Mouse (Mus musculus): ENCODE results near the gene Efna4. TPM values are rescaled to one million over a fixed set of nuclear protein-coding genes. Genes with fewer than 3 reads are reported as not detected.

Efna4 gene
- polyA plus RNA-seq, 1 experiment: 13.3 TPM

DNA sequence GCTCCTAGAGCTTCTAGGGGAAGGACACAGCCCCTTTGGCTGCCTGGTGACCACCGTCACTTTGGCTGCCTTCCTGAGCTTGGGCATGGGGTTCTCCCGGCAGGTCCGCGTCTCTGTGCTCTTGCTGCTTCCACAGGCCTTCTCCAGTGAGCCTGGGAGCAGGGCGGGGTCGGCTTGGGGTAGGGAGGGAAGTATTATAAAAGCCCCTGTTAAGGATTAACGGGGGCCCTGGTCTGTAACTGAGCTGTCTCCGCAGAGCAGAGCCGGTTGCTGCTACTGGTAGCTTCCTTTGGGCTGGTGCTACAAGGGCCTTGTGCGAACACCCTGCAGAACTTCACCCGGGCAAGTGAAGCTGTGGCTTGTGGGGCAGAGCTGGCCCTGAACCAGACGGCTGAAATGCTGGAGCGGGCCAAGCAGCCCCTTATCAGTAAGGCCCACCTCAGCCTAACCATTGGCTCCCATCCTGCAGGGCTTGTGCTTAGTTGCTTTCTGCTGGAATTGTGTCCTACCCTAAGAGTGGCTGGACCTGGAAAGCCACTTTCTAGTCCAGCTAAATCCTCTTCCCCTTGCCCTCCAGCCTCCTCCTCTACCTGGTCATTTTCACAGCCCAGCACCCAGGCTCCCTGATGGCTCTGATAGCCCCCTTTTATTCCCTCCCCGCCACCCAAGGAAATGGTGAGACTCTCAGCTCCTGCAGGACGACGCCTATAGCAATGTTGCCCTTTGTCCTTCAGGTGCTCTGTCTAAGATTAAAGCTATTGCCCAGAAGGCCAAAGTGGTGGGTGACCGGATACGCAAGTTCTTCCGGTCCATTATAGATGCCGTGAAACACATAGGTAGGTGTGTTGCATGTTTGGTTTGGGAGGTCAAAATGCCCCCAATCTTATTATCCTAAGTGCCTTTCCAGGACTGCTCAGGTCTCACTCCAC lies 27.9 kb upstream of the Efna4 start:
- peaks cover 41% of the 10 kb centered on the region for H3K27me3 ChIP-seq (ENCODE audit: control insufficient read depth, insufficient read depth, insufficient read length)
- H3K79me3 ChIP-seq (ENCODE audit: low read depth): no peaks in the 10 kb centered on the region
- no peaks in the 10 kb centered on the region for H3K79me2 ChIP-seq (ENCODE audit: control insufficient read depth, insufficient read depth)
- H3ac ChIP-seq (ENCODE audit: control insufficient read depth, insufficient read length, low read depth): no peak overlapping the region
- no peak overlapping the region for H3K4me3 ChIP-seq (ENCODE audit: insufficient read depth, poor library complexity, severe bottlenecking)
- TF ChIP-seq CEBPB (IDR thresholded peaks at IDR 0.05; ENCODE audit: low read depth): no peak
- no peak for TF ChIP-seq MAX (IDR thresholded peaks at IDR 0.05)
- TF ChIP-seq MYOD1 (IDR thresholded peaks at IDR 0.05; ENCODE audit: control insufficient read depth, insufficient read length, low read depth): no peak
- no peak for TF ChIP-seq CTCF (IDR thresholded peaks at IDR 0.05; ENCODE audit: control insufficient read depth, insufficient read depth, insufficient read length)
- TF ChIP-seq FOSL1 (IDR thresholded peaks at IDR 0.05; ENCODE audit: insufficient read depth, low read length, poor library complexity, severe bottlenecking): no peak
- no peak for TF ChIP-seq MYOG (IDR thresholded peaks at IDR 0.05; ENCODE audit: control insufficient read depth, extremely low read depth, insufficient read length)
- no peak for TF ChIP-seq USF1 (IDR thresholded peaks at IDR 0.05; ENCODE audit: low read depth)
- H3K36me3 ChIP-seq (ENCODE audit: control insufficient read depth, insufficient read depth): no peaks in the 10 kb centered on the region

DNA sequence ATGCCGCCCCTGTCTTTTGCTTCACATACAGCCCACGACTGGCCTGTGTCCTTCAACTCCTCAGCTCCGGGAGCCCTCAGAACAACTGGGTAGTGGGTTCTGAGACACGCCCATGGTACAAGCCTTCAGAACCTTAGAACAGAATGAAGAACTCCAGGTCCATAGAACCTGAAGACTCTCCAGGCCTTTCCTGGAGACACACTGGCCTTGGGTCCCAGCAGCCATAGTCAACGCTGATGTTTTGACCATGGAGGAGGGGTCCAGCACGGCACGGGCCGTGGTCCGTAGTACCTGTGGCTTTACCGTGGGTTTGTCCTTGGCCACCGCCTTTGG lies 27.3 kb upstream of the Efna4 start, which contains the start of gene Dcst1:
Gene Dcst1, minus strand, starts transcription at position 101 of the 333 bp plus-strand sequence.
- no peak within 1 kb of the TSS for H3ac ChIP-seq (ENCODE audit: control insufficient read depth, insufficient read length, low read depth)
- H3K4me3 ChIP-seq (ENCODE audit: insufficient read depth, poor library complexity, severe bottlenecking): no peak within 1 kb of the TSS
- no peaks in the 10 kb centered on the region for H3K79me2 ChIP-seq (ENCODE audit: control insufficient read depth, insufficient read depth)
- no peaks in the 10 kb centered on the region for H3K36me3 ChIP-seq (ENCODE audit: control insufficient read depth, insufficient read depth)
- no peak for TF ChIP-seq MAX (IDR thresholded peaks at IDR 0.05)
- no peak for TF ChIP-seq CTCF (IDR thresholded peaks at IDR 0.05; ENCODE audit: control insufficient read depth, insufficient read depth, insufficient read length)
- no peak for TF ChIP-seq CEBPB (IDR thresholded peaks at IDR 0.05; ENCODE audit: low read depth)
- TF ChIP-seq USF1 (IDR thresholded peaks at IDR 0.05; ENCODE audit: low read depth): no peak
- TF ChIP-seq FOSL1 (IDR thresholded peaks at IDR 0.05; ENCODE audit: insufficient read depth, low read length, poor library complexity, severe bottlenecking): no peak
- TF ChIP-seq MYOG (IDR thresholded peaks at IDR 0.05; ENCODE audit: control insufficient read depth, extremely low read depth, insufficient read length): no peak
- TF ChIP-seq MYOD1 (IDR thresholded peaks at IDR 0.05; ENCODE audit: control insufficient read depth, insufficient read length, low read depth): no peak
- peaks cover 41% of the 10 kb centered on the region for H3K27me3 ChIP-seq (ENCODE audit: control insufficient read depth, insufficient read depth, insufficient read length)
- no peaks in the 10 kb centered on the region for H3K79me3 ChIP-seq (ENCODE audit: low read depth)

DNA sequence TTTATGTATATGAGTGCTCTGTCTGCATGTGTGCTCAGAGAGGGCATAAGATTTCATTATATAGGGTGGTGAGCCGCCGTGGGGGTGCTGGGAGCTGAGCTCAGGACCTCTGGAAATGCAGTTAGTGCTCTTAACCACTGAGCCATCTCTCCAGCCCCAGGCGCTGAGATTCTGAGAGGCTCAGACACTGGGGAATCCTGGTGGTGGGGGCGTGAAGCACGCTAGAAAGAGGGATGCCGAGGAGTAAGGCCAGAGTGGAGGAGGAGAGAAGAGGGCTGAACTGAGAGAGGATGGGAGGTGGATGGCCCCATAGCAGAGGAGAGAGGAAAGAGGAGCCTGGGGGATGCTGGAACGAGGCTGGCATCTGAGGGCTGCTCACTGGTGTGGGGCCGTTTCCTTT lies 26.8 kb upstream of the Efna4 start:
- Histone ChIP-seq H3K79me2 (ENCODE audit: control insufficient read depth, insufficient read depth) (no peaks in the 10 kb centered on the region), H3K27me3 (ENCODE audit: control insufficient read depth, insufficient read depth, insufficient read length) (peaks cover 41% of the 10 kb centered on the region), H3K79me3 (ENCODE audit: low read depth) (no peaks in the 10 kb centered on the region), H3K36me3 (ENCODE audit: control insufficient read depth, insufficient read depth) (no peaks in the 10 kb centered on the region), H3ac (ENCODE audit: control insufficient read depth, insufficient read length, low read depth) (no peak overlapping the region), H3K4me3 (ENCODE audit: insufficient read depth, poor library complexity, severe bottlenecking) (no peak overlapping the region)
- TF ChIP-seq CTCF (IDR thresholded peaks at IDR 0.05; ENCODE audit: control insufficient read depth, insufficient read depth, insufficient read length) (no peak), CEBPB (IDR thresholded peaks at IDR 0.05; ENCODE audit: low read depth) (no peak), MAX (IDR thresholded peaks at IDR 0.05) (no peak), USF1 (IDR thresholded peaks at IDR 0.05; ENCODE audit: low read depth) (no peak), FOSL1 (IDR thresholded peaks at IDR 0.05; ENCODE audit: insufficient read depth, low read length, poor library complexity, severe bottlenecking) (no peak), MYOG (IDR thresholded peaks at IDR 0.05; ENCODE audit: control insufficient read depth, extremely low read depth, insufficient read length) (no peak), MYOD1 (IDR thresholded peaks at IDR 0.05; ENCODE audit: control insufficient read depth, insufficient read length, low read depth) (no peak)

DNA sequence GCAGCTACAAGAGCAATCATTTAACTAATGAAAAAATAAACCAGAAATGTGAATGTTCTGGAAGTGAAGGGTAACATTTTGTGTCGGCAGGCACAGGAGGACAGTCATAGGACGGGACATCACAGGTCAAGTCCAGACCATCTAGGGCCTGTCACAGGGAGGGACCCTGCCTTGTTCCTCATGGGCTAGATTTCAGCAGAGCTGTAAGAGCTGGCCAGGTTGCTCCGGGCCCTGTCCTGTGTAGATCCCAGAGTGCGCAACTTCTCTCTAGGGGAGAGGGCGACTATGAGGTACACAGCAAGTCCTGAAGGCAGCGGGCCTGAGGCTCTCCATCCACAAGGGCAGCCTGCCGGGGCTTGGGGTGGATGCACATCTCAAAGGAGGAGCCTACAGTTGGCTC lies 23.8 kb upstream of the Efna4 start, which contains the start of gene Dcst2:
Gene Dcst2, plus strand, starts transcription at position 301 of the 400 bp plus-strand sequence.
- H3K36me3 ChIP-seq (ENCODE audit: control insufficient read depth, insufficient read depth): no peaks in the 10 kb centered on the region
- no peaks in the 10 kb centered on the region for H3K79me2 ChIP-seq (ENCODE audit: control insufficient read depth, insufficient read depth)
- no peak within 1 kb of the TSS for H3ac ChIP-seq (ENCODE audit: control insufficient read depth, insufficient read length, low read depth)
- TF ChIP-seq MAX (IDR thresholded peaks at IDR 0.05) (no peak), USF1 (IDR thresholded peaks at IDR 0.05; ENCODE audit: low read depth) (no peak), CTCF (IDR thresholded peaks at IDR 0.05; ENCODE audit: control insufficient read depth, insufficient read depth, insufficient read length) (no peak), MYOD1 (IDR thresholded peaks at IDR 0.05; ENCODE audit: control insufficient read depth, insufficient read length, low read depth) (no peak), FOSL1 (IDR thresholded peaks at IDR 0.05; ENCODE audit: insufficient read depth, low read length, poor library complexity, severe bottlenecking) (no peak), MYOG (IDR thresholded peaks at IDR 0.05; ENCODE audit: control insufficient read depth, extremely low read depth, insufficient read length) (no peak), CEBPB (IDR thresholded peaks at IDR 0.05; ENCODE audit: low read depth) (no peak)
- H3K79me3 ChIP-seq (ENCODE audit: low read depth): no peaks in the 10 kb centered on the region
- H3K27me3 ChIP-seq (ENCODE audit: control insufficient read depth, insufficient read depth, insufficient read length): peaks cover 15% of the 10 kb centered on the region
- H3K4me3 ChIP-seq (ENCODE audit: insufficient read depth, poor library complexity, severe bottlenecking): no peak within 1 kb of the TSS

DNA sequence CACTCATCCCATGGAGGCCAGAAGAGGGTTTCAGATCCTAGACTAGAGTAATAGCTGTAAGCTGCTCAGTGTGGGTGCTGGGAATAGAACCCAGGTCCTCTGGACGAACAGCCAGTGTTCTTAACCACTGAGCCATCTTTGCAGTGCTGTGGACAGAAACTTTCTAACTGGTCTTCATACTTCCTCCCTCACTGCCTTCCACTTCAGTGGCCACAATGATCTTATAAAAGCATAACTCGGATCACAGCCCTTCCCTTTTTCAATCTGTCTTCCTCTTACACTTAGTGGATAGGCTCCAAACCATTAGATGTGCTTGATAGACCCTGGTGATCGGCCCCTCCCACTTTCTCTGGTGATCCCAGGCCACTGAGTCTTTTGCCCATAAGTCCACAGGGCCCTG lies 22.4 kb upstream of the Efna4 start:
- no peak for TF ChIP-seq CEBPB (IDR thresholded peaks at IDR 0.05; ENCODE audit: low read depth)
- TF ChIP-seq MYOD1 (IDR thresholded peaks at IDR 0.05; ENCODE audit: control insufficient read depth, insufficient read length, low read depth): no peak
- no peak for TF ChIP-seq USF1 (IDR thresholded peaks at IDR 0.05; ENCODE audit: low read depth)
- TF ChIP-seq FOSL1 (IDR thresholded peaks at IDR 0.05; ENCODE audit: insufficient read depth, low read length, poor library complexity, severe bottlenecking): no peak
- no peak for TF ChIP-seq MYOG (IDR thresholded peaks at IDR 0.05; ENCODE audit: control insufficient read depth, extremely low read depth, insufficient read length)
- no peak for TF ChIP-seq CTCF (IDR thresholded peaks at IDR 0.05; ENCODE audit: control insufficient read depth, insufficient read depth, insufficient read length)
- no peak for TF ChIP-seq MAX (IDR thresholded peaks at IDR 0.05)
- H3K27me3 ChIP-seq (ENCODE audit: control insufficient read depth, insufficient read depth, insufficient read length): peaks cover 14% of the 10 kb centered on the region
- no peak overlapping the region for H3K4me3 ChIP-seq (ENCODE audit: insufficient read depth, poor library complexity, severe bottlenecking)
- no peaks in the 10 kb centered on the region for H3K36me3 ChIP-seq (ENCODE audit: control insufficient read depth, insufficient read depth)
- no peaks in the 10 kb centered on the region for H3K79me3 ChIP-seq (ENCODE audit: low read depth)
- no peak overlapping the region for H3ac ChIP-seq (ENCODE audit: control insufficient read depth, insufficient read length, low read depth)
- H3K79me2 ChIP-seq (ENCODE audit: control insufficient read depth, insufficient read depth): no peaks in the 10 kb centered on the region

All from C2C12 (cell line).